Mouse (Mus musculus): Measurements from ENCODE around the gene Npsr1. TPM values are rescaled to one million over a fixed set of nuclear protein-coding genes. Genes with fewer than 3 reads are reported as not detected.

The Npsr1 gene
- polyA plus RNA-seq, 1 experiment, result not detected

- no peaks in the 10 kb centered on the region for H3K4me1 ChIP-seq (ENCODE audit: control insufficient read depth, insufficient read depth, insufficient read length, low read length)
- no peak overlapping the region for H3K4me3 ChIP-seq (ENCODE audit: insufficient read depth, low read depth, low read length)
- H3K27ac ChIP-seq (replicated peaks; ENCODE audit: low read depth, low read length), result no peak overlapping the region
Observed at GRCm38 (mm10) chr9:24285419-24285818, 187.6 kb downstream of the Npsr1 start.

- no peak overlapping the region for H3K4me3 ChIP-seq (ENCODE audit: insufficient read depth, low read depth, low read length)
- H3K27ac ChIP-seq (replicated peaks; ENCODE audit: low read depth, low read length), result no peak overlapping the region
- no peaks in the 10 kb centered on the region for H3K4me1 ChIP-seq (ENCODE audit: control insufficient read depth, insufficient read depth, insufficient read length, low read length)
Observed at GRCm38 (mm10) chr9:24291385-24291784, 193.6 kb downstream of the Npsr1 start.

GRCm38 (mm10) chr9:24293252-24293959, 195.6 kb downstream of the Npsr1 start:
- Histone ChIP-seq H3K4me3 (ENCODE audit: insufficient read depth, low read depth, low read length) (no peak overlapping the region), H3K27ac (replicated peaks; ENCODE audit: low read depth, low read length) (no peak overlapping the region), H3K4me1 (ENCODE audit: control insufficient read depth, insufficient read depth, insufficient read length, low read length) (no peaks in the 10 kb centered on the region)

GRCm38 (mm10) chr9:24302906-24303305, 205.1 kb downstream of the Npsr1 start:
- Histone ChIP-seq H3K27ac (replicated peaks; ENCODE audit: low read depth, low read length) (no peak overlapping the region), H3K4me1 (ENCODE audit: control insufficient read depth, insufficient read depth, insufficient read length, low read length) (no peaks in the 10 kb centered on the region), H3K4me3 (ENCODE audit: insufficient read depth, low read depth, low read length) (no peak overlapping the region)

GRCm38 (mm10) chr9:24306990-24307389, 209.2 kb downstream of the Npsr1 start:
- no peaks in the 10 kb centered on the region for H3K4me1 ChIP-seq (ENCODE audit: control insufficient read depth, insufficient read depth, insufficient read length, low read length)
- no peak overlapping the region for H3K4me3 ChIP-seq (ENCODE audit: insufficient read depth, low read depth, low read length)
- no peak overlapping the region for H3K27ac ChIP-seq (replicated peaks; ENCODE audit: low read depth, low read length)

GRCm38 (mm10) chr9:24307400-24307799, 209.6 kb downstream of the Npsr1 start:
- no peak overlapping the region for H3K27ac ChIP-seq (replicated peaks; ENCODE audit: low read depth, low read length)
- no peaks in the 10 kb centered on the region for H3K4me1 ChIP-seq (ENCODE audit: control insufficient read depth, insufficient read depth, insufficient read length, low read length)
- H3K4me3 ChIP-seq (ENCODE audit: insufficient read depth, low read depth, low read length), result no peak overlapping the region

GRCm38 (mm10) chr9:24315835-24316234, 218.0 kb downstream of the Npsr1 start:
- H3K4me1 ChIP-seq (ENCODE audit: control insufficient read depth, insufficient read depth, insufficient read length, low read length), result no peaks in the 10 kb centered on the region

GRCm38 (mm10) chr9:24331661-24332060, 233.9 kb downstream of the Npsr1 start:
- Histone ChIP-seq H3K4me3 (ENCODE audit: insufficient read depth, low read depth, low read length) (no peak overlapping the region), H3K4me1 (ENCODE audit: control insufficient read depth, insufficient read depth, insufficient read length, low read length) (no peaks in the 10 kb centered on the region), H3K27ac (replicated peaks; ENCODE audit: low read depth, low read length) (no peak overlapping the region)

More at GRCm38 (mm10) chr9:24315835-24316234, 218.0 kb downstream of the Npsr1 start:
- H3K27ac ChIP-seq (replicated peaks; ENCODE audit: low read depth, low read length), result no peak overlapping the region
- H3K4me3 ChIP-seq (ENCODE audit: insufficient read depth, low read depth, low read length), result no peak overlapping the region

- Histone ChIP-seq H3K27ac (replicated peaks; ENCODE audit: low read depth, low read length) (no peak overlapping the region), H3K4me3 (ENCODE audit: insufficient read depth, low read depth, low read length) (no peak overlapping the region)
Observed at GRCm38 (mm10) chr9:24341321-24341720, 243.5 kb downstream of the Npsr1 start.

GRCm38 (mm10) chr9:24347011-24347410, 249.2 kb downstream of the Npsr1 start:
- Histone ChIP-seq H3K4me1 (ENCODE audit: control insufficient read depth, insufficient read depth, insufficient read length, low read length) (no peaks in the 10 kb centered on the region), H3K27ac (replicated peaks; ENCODE audit: low read depth, low read length) (no peak overlapping the region), H3K4me3 (ENCODE audit: insufficient read depth, low read depth, low read length) (no peak overlapping the region)

More at GRCm38 (mm10) chr9:24341321-24341720, 243.5 kb downstream of the Npsr1 start:
- no peaks in the 10 kb centered on the region for H3K4me1 ChIP-seq (ENCODE audit: control insufficient read depth, insufficient read depth, insufficient read length, low read length)

GRCm38 (mm10) chr9:24349510-24349909, 251.7 kb downstream of the Npsr1 start:
- Histone ChIP-seq H3K4me3 (ENCODE audit: insufficient read depth, low read depth, low read length) (no peak overlapping the region), H3K4me1 (ENCODE audit: control insufficient read depth, insufficient read depth, insufficient read length, low read length) (no peaks in the 10 kb centered on the region), H3K27ac (replicated peaks; ENCODE audit: low read depth, low read length) (no peak overlapping the region)

- Histone ChIP-seq H3K4me1 (ENCODE audit: control insufficient read depth, insufficient read depth, insufficient read length, low read length) (no peaks in the 10 kb centered on the region), H3K4me3 (ENCODE audit: insufficient read depth, low read depth, low read length) (no peak overlapping the region), H3K27ac (replicated peaks; ENCODE audit: low read depth, low read length) (no peak overlapping the region)
Observed at GRCm38 (mm10) chr9:24351402-24351801, 253.6 kb downstream of the Npsr1 start.

All from brown adipose tissue, adult 24 weeks (tissue).